8 mouse cellular contexts compared by ENCODE assay signal in genomic region chr13:16017338-16017737, GRCm38 (mm10). TPM values are rescaled to one million over a fixed set of nuclear protein-coding genes. Genes with fewer than 3 reads are reported as not detected.
DNase-seq lines count a peak whose midpoint lies in the region; ATAC-seq and TF ChIP-seq lines count a peak whose summit lies in the region.

No protein-coding gene starts in this region.

- H3K9ac ChIP-seq in embryonic facial prominence, embryonic 13.5 days = peak overlapping the region; percentile 79
- H3K9ac ChIP-seq in intestine, embryonic 16.5 days (ENCODE audit: low read depth, low read length) = peak overlapping the region; percentile 55
- H3K9ac ChIP-seq in neural tube, embryonic 12.5 days = no peak overlapping the region

- H3K9me3 ChIP-seq in embryonic facial prominence, embryonic 13.5 days = no peaks in the 10 kb centered on the region
- H3K9me3 ChIP-seq in intestine, embryonic 16.5 days (ENCODE audit: control insufficient read depth, low read length) = no peaks in the 10 kb centered on the region
- H3K9me3 ChIP-seq in neural tube, embryonic 12.5 days = no peaks in the 10 kb centered on the region

- no peak for ATAC-seq in embryonic facial prominence, embryonic 13.5 days (ENCODE audit: insufficient number of reproducible peaks, insufficient read depth, low FRiP score, low TSS enrichment, low read depth)
- ATAC-seq in intestine, embryonic 16.5 days = no peak
- no peak for ATAC-seq in neural tube, embryonic 12.5 days (ENCODE audit: low FRiP score, low read depth)

- H3K27me3 ChIP-seq in embryonic facial prominence, embryonic 13.5 days = peaks cover 22% of the 10 kb centered on the region
- peaks cover 6% of the 10 kb centered on the region; the same call in 1 of the 2 replicates for H3K27me3 ChIP-seq in intestine, embryonic 16.5 days (replicated peaks; ENCODE audit: control insufficient read depth, insufficient read depth, low read length)
- H3K27me3 ChIP-seq in neural tube, embryonic 12.5 days (replicated peaks) = peaks cover 26% of the 10 kb centered on the region

- no peaks in the 10 kb centered on the region for H3K36me3 ChIP-seq in embryonic facial prominence, embryonic 13.5 days
- H3K36me3 ChIP-seq in intestine, embryonic 16.5 days (ENCODE audit: control insufficient read depth, insufficient read depth, low read length) = no peaks in the 10 kb centered on the region
- no peaks in the 10 kb centered on the region for H3K36me3 ChIP-seq in neural tube, embryonic 12.5 days

- peak overlapping the region; percentile 49 for H3K4me3 ChIP-seq in left cerebral cortex, adult 2 months
- H3K4me3 ChIP-seq in embryonic facial prominence, embryonic 13.5 days = peak overlapping the region; percentile 57
- H3K4me3 ChIP-seq in intestine, embryonic 16.5 days (ENCODE audit: low read length) = peak overlapping the region; percentile 42
- H3K4me3 ChIP-seq in neural tube, embryonic 12.5 days = peak overlapping the region; percentile 26

- peak overlapping the region; percentile 36; the same call in 1 of the 2 replicates for H3K27ac ChIP-seq in left cerebral cortex, adult 2 months
- H3K27ac ChIP-seq in embryonic facial prominence, embryonic 13.5 days = peak overlapping the region; percentile 81
- H3K27ac ChIP-seq in intestine, embryonic 16.5 days (ENCODE audit: low read length) = no peak overlapping the region
- no peak overlapping the region for H3K27ac ChIP-seq in neural tube, embryonic 12.5 days

- WGBS in embryonic facial prominence, embryonic 13.5 days = under 1% methylated on average over 20 of the region's 20 CpGs
- WGBS in intestine, embryonic 16.5 days = 2% methylated on average over 20 of the region's 20 CpGs
- WGBS in neural tube, embryonic 12.5 days = under 1% methylated on average over 20 of the region's 20 CpGs

- peaks cover 21% of the 10 kb centered on the region for H3K4me1 ChIP-seq in embryonic facial prominence, embryonic 13.5 days
- H3K4me1 ChIP-seq in intestine, embryonic 16.5 days (ENCODE audit: control insufficient read depth, insufficient read depth, low read length) = peaks cover 5% of the 10 kb centered on the region; the same call in 1 of the 2 replicates
- H3K4me1 ChIP-seq in neural tube, embryonic 12.5 days = peaks cover 8% of the 10 kb centered on the region

- no peak for TF ChIP-seq CTCF in left cerebral cortex, adult 2 months (IDR thresholded peaks at IDR 0.05)

- DNase-seq in left cerebral cortex, adult 2 months (ENCODE audit: extremely low spot score in 1 of 2, low spot score in 2 of 2) = no peak
- no peak for DNase-seq in left cerebral cortex, postnatal 36 days (ENCODE audit: low spot score in 2 of 2)
- DNase-seq in gastrocnemius, postnatal 10 days = no peak
- no peak for DNase-seq in right cerebral cortex, adult 18-20 months
- DNase-seq in lung, postnatal 25 days (ENCODE audit: low spot score) = no peak

- intact Hi-C loops in left cerebral cortex, adult 2 months (cut with DNase I) = no loop called here
- intact Hi-C loops in left cerebral cortex, postnatal 36 days (cut with DNase I) = loop anchor here (5.0 to 10.0 kb wide), 5 partner anchors 287 to 1007 kb away; no protein-coding TSS in a partner anchor

- H3K4me2 ChIP-seq in embryonic facial prominence, embryonic 13.5 days = peak overlapping the region; percentile 80
- peak overlapping the region; percentile 65 for H3K4me2 ChIP-seq in intestine, embryonic 16.5 days (ENCODE audit: low read depth, low read length)
- peak overlapping the region; percentile 69 for H3K4me2 ChIP-seq in neural tube, embryonic 12.5 days (replicated peaks)

RNA-seq across cellular contexts. Expression of gene Inhba, which starts 5.7 kb away (rescaled TPM):
- total RNA-seq in left cerebral cortex, adult 2 months (2021) = 10 to 100 TPM; 21.6 to 22.4 TPM
- total RNA-seq in left cerebral cortex, postnatal 36 days (2021) = 10 to 100 TPM; 12.5 to 23.1 TPM
- 31.1 and 31.9 TPM in 2 replicates for polyA plus RNA-seq in embryonic facial prominence, embryonic 13.5 days (2015; fragmentation: Nextera tagmentation; extraction: Ambion mirVana)
- polyA plus RNA-seq in intestine, embryonic 16.5 days (2015; fragmentation: Nextera tagmentation; extraction: Ambion mirVana) = 2.5 and 3.4 TPM in 2 replicates
- polyA plus RNA-seq in neural tube, embryonic 12.5 days (2016; fragmentation: Nextera tagmentation; extraction: Ambion mirVana) = 1.5 and 1.9 TPM in 2 replicates
- 1 to 10 TPM; 2.3 to 3.6 TPM for total RNA-seq in gastrocnemius, postnatal 10 days (2021)

Comparison
In these comparisons a context has a peak if more than half of its experiments do, and no peak if none do; other contexts are left out.
1. H3K27ac ChIP-seq: peak in left cerebral cortex, adult 2 months (single experiment) and embryonic facial prominence, embryonic 13.5 days (single experiment); none in intestine, embryonic 16.5 days (single experiment) and neural tube, embryonic 12.5 days (single experiment).
2. Peak in every context shown above with its lines, with median percentiles within 50 percentile points of each other: H3K4me3 ChIP-seq and H3K4me2 ChIP-seq.